Mouse (Mus musculus) hindbrain, embryonic 15.5 days (tissue): Measurements from ENCODE around the gene Mapk1ip1. TPM values are rescaled to one million over a fixed set of nuclear protein-coding genes. Genes with fewer than 3 reads are reported as not detected.

Experiments used
- ATAC-seq: fragments of 200-750 bp; cut with Nextera tagmentation; 2 replicates; pipeline ENCODE4 v1.8.0; 2017; ENCODE audit warnings: low read depth, moderate number of reproducible peaks, moderate TSS enrichment; ENCODE audit not compliant: low FRiP score
- H3K27ac ChIP-seq: fragments of 300-500 bp; sonication (generic); replicated peaks from 2 replicates; pipeline ENCODE4 v1.5.1; 2015; ENCODE audit warnings: mild to moderate bottlenecking, inconsistent platforms
- H3K27me3 ChIP-seq: fragments of 300-500 bp; sonication (generic); 2 replicates; pipeline ENCODE4 v1.6.1; 2015; ENCODE audit warnings: control low read depth, inconsistent platforms
- H3K36me3 ChIP-seq: fragments of 300-500 bp; sonication (generic); 2 replicates; pipeline ENCODE4 v1.6.1; 2015; ENCODE audit warnings: control low read depth, inconsistent platforms
- H3K4me1 ChIP-seq: fragments of 300-500 bp; sonication (generic); replicated peaks from 2 replicates; pipeline ENCODE4 v1.6.1; 2015; ENCODE audit warnings: control low read depth, inconsistent platforms
- H3K4me2 ChIP-seq: fragments of 300-500 bp; sonication (generic); 2 replicates; pipeline ENCODE4 v1.6.1; 2015; ENCODE audit warnings: moderate library complexity, mild to moderate bottlenecking, inconsistent platforms
- H3K4me3 ChIP-seq: fragments of 300-500 bp; sonication (generic); 2 replicates; pipeline ENCODE4 v1.5.1; 2015; ENCODE audit warnings: mild to moderate bottlenecking, inconsistent platforms
- H3K9ac ChIP-seq: fragments of 300-500 bp; sonication (generic); 2 replicates; pipeline ENCODE4 v1.6.1; 2015; ENCODE audit warnings: inconsistent platforms
- H3K9me3 ChIP-seq: fragments of 300-500 bp; sonication (generic); 2 replicates; pipeline ENCODE4 v1.6.1; 2016; ENCODE audit warnings: control low read depth, inconsistent platforms
- WGBS: fragments of 180-500 bp; shearing (Covaris S2); methylation state at CpG from one replicate; pipeline ENCODE4 v1.1.7; 2015; 5-methylcytosine and 5-hydroxymethylcytosine counted together
- polyA plus RNA-seq: library from polyadenylated mRNA; unstranded; fragments of >200 nt; fragmentation: Nextera tagmentation; extraction: Ambion mirVana; gene quantifications from 2 replicates; pipeline ENCODE4 v1.2.1, GENCODE M21; 2015

The Mapk1ip1 gene
- polyA plus RNA-seq, 1 experiment from 2014 or later = 33.6 TPM

GRCm38 (mm10) chr7:138853417-138854031 lies 7.5 kb upstream of the Mapk1ip1 start:
- Histone ChIP-seq H3K9me3 (no peaks in the 10 kb centered on the region), H3K36me3 (peaks cover 29% of the 10 kb centered on the region), H3K4me1 (peaks cover 15% of the 10 kb centered on the region), H3K4me3 (no peak overlapping the region), H3K27ac (no peak overlapping the region), H3K4me2 (no peak overlapping the region), H3K27me3 (no peaks in the 10 kb centered on the region), H3K9ac (no peak overlapping the region)
- ATAC-seq = no peak
- WGBS = 97% methylated on average over 4 of the region's 4 CpGs

- Histone ChIP-seq H3K27ac (no peak overlapping the region), H3K4me1 (peaks cover 35% of the 10 kb centered on the region), H3K27me3 (no peaks in the 10 kb centered on the region), H3K4me2 (no peak overlapping the region), H3K4me3 (no peak overlapping the region), H3K36me3 (peaks cover 24% of the 10 kb centered on the region), H3K9me3 (no peaks in the 10 kb centered on the region), H3K9ac (no peak overlapping the region)
- no peak for ATAC-seq
Observed at GRCm38 (mm10) chr7:138850083-138850482, 4.0 kb upstream of the Mapk1ip1 start.

- Histone ChIP-seq H3K27me3 (no peaks in the 10 kb centered on the region), H3K4me3 (peak overlapping the region; percentile 96), H3K4me1 (peaks cover 53% of the 10 kb centered on the region), H3K4me2 (peak overlapping the region; percentile 83), H3K9ac (no peak overlapping the region), H3K27ac (no peak overlapping the region), H3K9me3 (no peaks in the 10 kb centered on the region), H3K36me3 (peaks cover 20% of the 10 kb centered on the region)
- no peak for ATAC-seq
- WGBS = 79% methylated on average over 7 of the region's 7 CpGs
Observed at GRCm38 (mm10) chr7:138848028-138848920, 2.2 kb upstream of the Mapk1ip1 start.

- WGBS = 50% methylated on average over 13 of the region's 13 CpGs
- H3K27ac ChIP-seq = peak overlapping the region; percentile 99; the same call in 1 of the 2 replicates
Observed at GRCm38 (mm10) chr7:138847316-138848027, 1.4 kb upstream of the Mapk1ip1 start.

GRCm38 (mm10) chr7:138846502-138846991 lies 474 bp upstream of the Mapk1ip1 start:
- 0% methylated on average over 52 of the region's 61 CpGs for WGBS
- peak; percentile 72 for ATAC-seq
- Histone ChIP-seq H3K9me3 (no peaks in the 10 kb centered on the region), H3K4me2 (peak overlapping the region; percentile 83), H3K9ac (peak overlapping the region; percentile 96), H3K4me3 (peak overlapping the region; percentile 96), H3K4me1 (peaks cover 67% of the 10 kb centered on the region), H3K36me3 (peaks cover 2% of the 10 kb centered on the region; the same call in 1 of the 2 replicates), H3K27me3 (no peaks in the 10 kb centered on the region), H3K27ac (peak overlapping the region; percentile 99)

More at GRCm38 (mm10) chr7:138847316-138848027, 1.4 kb upstream of the Mapk1ip1 start:
- no peaks in the 10 kb centered on the region for H3K9me3 ChIP-seq
- H3K4me2 ChIP-seq = peak overlapping the region; percentile 83
- peaks cover 12% of the 10 kb centered on the region for H3K36me3 ChIP-seq
- no peak for ATAC-seq
- peak overlapping the region; percentile 96 for H3K4me3 ChIP-seq
- H3K9ac ChIP-seq = peak overlapping the region; percentile 96
- peaks cover 61% of the 10 kb centered on the region for H3K4me1 ChIP-seq
- H3K27me3 ChIP-seq = no peaks in the 10 kb centered on the region

GRCm38 (mm10) chr7:138845111-138845510 lies 962 bp downstream of the Mapk1ip1 start:
- Histone ChIP-seq H3K4me2 (peak overlapping the region; percentile 83), H3K27me3 (no peaks in the 10 kb centered on the region), H3K36me3 (no peaks in the 10 kb centered on the region), H3K9me3 (no peaks in the 10 kb centered on the region), H3K4me1 (peaks cover 71% of the 10 kb centered on the region), H3K9ac (peak overlapping the region; percentile 96), H3K27ac (peak overlapping the region; percentile 99), H3K4me3 (peak overlapping the region; percentile 96)
- 45% methylated on average over 8 of the region's 8 CpGs for WGBS
- no peak for ATAC-seq

- H3K4me2 ChIP-seq = peak overlapping the region; percentile 83
- no peaks in the 10 kb centered on the region for H3K36me3 ChIP-seq
- no peak overlapping the region for H3K4me3 ChIP-seq
- H3K4me1 ChIP-seq = peaks cover 61% of the 10 kb centered on the region
- WGBS = 85% methylated on average over 4 of the region's 4 CpGs
- H3K27me3 ChIP-seq = no peaks in the 10 kb centered on the region
- no peak overlapping the region for H3K9ac ChIP-seq
- H3K9me3 ChIP-seq = no peaks in the 10 kb centered on the region
- no peak for ATAC-seq
- no peak overlapping the region for H3K27ac ChIP-seq
Observed at GRCm38 (mm10) chr7:138843421-138843820, 2.7 kb downstream of the Mapk1ip1 start.

- no peak overlapping the region for H3K9ac ChIP-seq
- H3K4me3 ChIP-seq = no peak overlapping the region
- H3K36me3 ChIP-seq = peaks cover 1% of the 10 kb centered on the region; the same call in 1 of the 2 replicates
- 75% methylated on average over 3 of the region's 3 CpGs for WGBS
- ATAC-seq = no peak
- no peak overlapping the region for H3K27ac ChIP-seq
- no peak overlapping the region for H3K4me2 ChIP-seq
- no peaks in the 10 kb centered on the region for H3K27me3 ChIP-seq
- peaks cover 46% of the 10 kb centered on the region for H3K4me1 ChIP-seq
- H3K9me3 ChIP-seq = no peaks in the 10 kb centered on the region
Observed at GRCm38 (mm10) chr7:138841436-138842151, 4.5 kb downstream of the Mapk1ip1 start.

- 35% methylated on average over 4 of the region's 4 CpGs for WGBS
Observed at GRCm38 (mm10) chr7:138840594-138841021, 5.5 kb downstream of the Mapk1ip1 start.

GRCm38 (mm10) chr7:138835028-138835427 lies 11.0 kb downstream of the Mapk1ip1 start:
- WGBS = 71% methylated on average over 3 of the region's 3 CpGs
- H3K27ac ChIP-seq = no peak overlapping the region
- H3K27me3 ChIP-seq = no peaks in the 10 kb centered on the region
- H3K9me3 ChIP-seq = no peaks in the 10 kb centered on the region
- H3K4me2 ChIP-seq = no peak overlapping the region
- H3K9ac ChIP-seq = no peak overlapping the region
- H3K36me3 ChIP-seq = peaks cover 9% of the 10 kb centered on the region; the same call in 1 of the 2 replicates
- no peak for ATAC-seq
- no peaks in the 10 kb centered on the region for H3K4me1 ChIP-seq
- no peak overlapping the region for H3K4me3 ChIP-seq

More at GRCm38 (mm10) chr7:138840594-138841021, 5.5 kb downstream of the Mapk1ip1 start:
- H3K9me3 ChIP-seq = no peaks in the 10 kb centered on the region
- peaks cover 46% of the 10 kb centered on the region for H3K4me1 ChIP-seq
- no peak overlapping the region for H3K9ac ChIP-seq
- H3K27ac ChIP-seq = no peak overlapping the region
- ATAC-seq = 0 out of 2 replicates have a peak, but pooled peaks have one; percentile 12
- no peaks in the 10 kb centered on the region for H3K27me3 ChIP-seq
- no peak overlapping the region for H3K4me3 ChIP-seq
- H3K36me3 ChIP-seq = peaks cover 9% of the 10 kb centered on the region; the same call in 1 of the 2 replicates
- H3K4me2 ChIP-seq = no peak overlapping the region

GRCm38 (mm10) chr7:138827812-138828211 lies 18.3 kb downstream of the Mapk1ip1 start:
- 0 out of 2 replicates have a peak, but pooled peaks cover 5% of the 10 kb centered on the region for H3K27me3 ChIP-seq
- no peak overlapping the region for H3K4me3 ChIP-seq
- no peak overlapping the region for H3K9ac ChIP-seq
- no peak overlapping the region for H3K4me2 ChIP-seq
- 16% methylated on average over 11 of the region's 11 CpGs for WGBS
- H3K36me3 ChIP-seq = no peaks in the 10 kb centered on the region
- no peak for ATAC-seq
- no peaks in the 10 kb centered on the region for H3K4me1 ChIP-seq
- H3K9me3 ChIP-seq = no peaks in the 10 kb centered on the region
- no peak overlapping the region for H3K27ac ChIP-seq
